Mouse (Mus musculus) testis, adult 2 months (tissue): Measurements from ENCODE around the gene Fgd4. TPM values are rescaled to one million over a fixed set of nuclear protein-coding genes. Genes with fewer than 3 reads are reported as not detected.
"Not testable (repeated sequence)": the region's sequence is repeated elsewhere in the genome, so short reads cannot be mapped to it uniquely, and the experiment has no call there.

Source experiments
- H3K27ac ChIP-seq: fragments of 200-500 bp; 2 replicates; pipeline ENCODE4 v1.5.1; 2012; ENCODE audit warnings: low read depth, low read length; ENCODE audit not compliant: control insufficient read depth, insufficient read depth
- H3K27me3 ChIP-seq: fragments of 200-500 bp; 2 replicates; pipeline ENCODE4 v1.6.1; 2012; ENCODE audit warnings: mild to moderate bottlenecking, low read length, moderate library complexity; ENCODE audit not compliant: control insufficient read depth, insufficient read depth
- H3K36me3 ChIP-seq: fragments of 200-500 bp; 2 replicates; pipeline ENCODE4 v1.6.1; 2012; ENCODE audit warnings: mild to moderate bottlenecking, low read length; ENCODE audit not compliant: control insufficient read depth, insufficient read depth
- H3K4me1 ChIP-seq: fragments of 200-500 bp; 2 replicates; pipeline ENCODE4 v1.6.1; 2012; ENCODE audit warnings: low read length; ENCODE audit not compliant: control insufficient read depth, insufficient read depth
- H3K4me3 ChIP-seq: fragments of 200-500 bp; 2 replicates; pipeline ENCODE4 v1.5.1; 2012; ENCODE audit warnings: low read depth, mild to moderate bottlenecking, low read length, moderate library complexity, mixed read lengths; ENCODE audit not compliant: control insufficient read depth
- CTCF ChIP-seq: fragments of 200-500 bp; IDR thresholded peaks from 2 replicates; pipeline ENCODE4 v1.5.1; 2012; ENCODE audit warnings: low read depth, mild to moderate bottlenecking, inconsistent platforms, low read length, moderate library complexity; ENCODE audit not compliant: control insufficient read depth, insufficient read depth, insufficient replicate concordance
- POLR2A ChIP-seq: fragments of 200-500 bp; IDR thresholded peaks from 2 replicates; pipeline ENCODE4 v1.6.1; 2012; ENCODE audit warnings: low read depth, mild to moderate bottlenecking, inconsistent platforms, low read length, moderate library complexity; ENCODE audit not compliant: control insufficient read depth
- polyA plus RNA-seq: library from polyadenylated mRNA; depleted of rRNA; stranded (reverse); fragments of >200 nt; gene quantifications from 2 replicates; pipeline ENCODE4 v1.2.3, GENCODE M21; 2012; rRNA removed

Gene Fgd4
- polyA plus RNA-seq, 1 experiment: 1.0 TPM

DNA sequence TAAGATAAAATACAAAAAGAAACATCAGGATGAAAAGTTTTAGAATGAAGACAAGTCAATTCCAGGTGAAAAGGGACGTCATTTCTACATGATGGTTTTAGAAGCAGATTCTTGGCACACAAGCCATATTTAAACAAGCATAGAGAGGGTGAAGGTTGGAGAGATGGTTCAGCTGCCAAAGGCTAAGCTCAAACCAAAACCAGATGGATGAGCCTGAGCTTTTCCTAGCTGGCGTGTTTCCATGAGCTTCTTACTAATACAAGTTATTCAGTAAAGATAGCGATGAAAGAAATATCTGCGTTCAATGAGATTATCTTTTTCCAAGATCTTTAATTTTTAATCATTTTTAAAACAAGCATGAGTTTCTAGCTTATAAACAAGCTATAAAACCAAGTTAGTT, 115.7 kb downstream of the Fgd4 start:
- Histone ChIP-seq H3K27me3 (no peaks in the 10 kb centered on the region), H3K4me3 (no peak overlapping the region), H3K27ac (no peak overlapping the region), H3K36me3 (no peaks in the 10 kb centered on the region), H3K4me1 (no peaks in the 10 kb centered on the region)
- TF ChIP-seq CTCF (no peak), POLR2A (no peak)

DNA sequence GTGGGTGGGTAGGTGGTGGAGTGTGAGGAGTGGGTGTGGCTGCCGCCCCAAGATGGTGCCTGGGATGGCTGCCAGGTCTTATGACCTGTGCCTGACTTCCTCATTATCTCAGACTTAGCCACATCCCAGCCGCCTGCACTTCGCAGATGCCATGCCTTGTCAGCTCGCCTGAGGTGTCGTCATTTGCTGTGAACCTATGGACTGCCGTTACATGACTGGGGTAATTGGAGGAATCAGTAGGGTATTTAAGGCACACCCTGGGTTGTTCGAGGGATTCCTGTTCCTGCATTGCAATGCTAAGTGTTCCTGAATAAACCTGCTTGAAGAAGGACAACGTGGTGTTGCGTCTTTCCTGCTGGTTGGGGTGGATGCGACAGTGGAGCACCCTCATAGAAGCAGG, 126.9 kb downstream of the Fgd4 start:
- H3K27me3 ChIP-seq, H3K4me1 ChIP-seq, H3K36me3 ChIP-seq, H3K27ac ChIP-seq, H3K4me3 ChIP-seq: not testable (repeated sequence)

GRCm38 (mm10) chr16:16450021-16450420, 150.3 kb downstream of the Fgd4 start:
- Histone ChIP-seq H3K27me3 (no peaks in the 10 kb centered on the region), H3K36me3 (no peaks in the 10 kb centered on the region), H3K4me1 (no peaks in the 10 kb centered on the region), H3K27ac (no peak overlapping the region), H3K4me3 (no peak overlapping the region)
- TF ChIP-seq CTCF (no peak), POLR2A (no peak)

DNA sequence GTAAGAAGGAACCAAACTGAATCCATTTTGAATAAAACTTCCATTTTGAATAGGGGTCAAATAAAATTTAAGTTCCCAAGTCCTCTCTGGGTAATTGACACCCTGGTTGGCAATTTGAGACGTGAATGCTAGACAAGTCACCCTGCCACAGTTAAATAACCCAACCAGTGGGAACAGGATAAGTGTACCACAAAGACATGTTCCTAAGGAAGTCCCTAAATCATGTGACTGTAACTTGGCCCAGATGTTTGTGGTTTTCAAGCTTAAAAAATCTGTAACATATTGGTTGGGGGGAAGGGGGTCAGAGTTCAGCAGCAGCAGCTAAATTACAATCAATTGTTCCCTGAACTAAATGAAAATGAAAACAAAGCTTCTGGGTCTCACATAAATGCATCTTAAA, 161.9 kb downstream of the Fgd4 start:
- no peaks in the 10 kb centered on the region for H3K4me1 ChIP-seq
- TF ChIP-seq CTCF: no peak
- no peak for TF ChIP-seq POLR2A
- H3K4me3 ChIP-seq: no peak overlapping the region
- H3K27me3 ChIP-seq: no peaks in the 10 kb centered on the region
- H3K36me3 ChIP-seq: no peaks in the 10 kb centered on the region
- no peak overlapping the region for H3K27ac ChIP-seq

DNA sequence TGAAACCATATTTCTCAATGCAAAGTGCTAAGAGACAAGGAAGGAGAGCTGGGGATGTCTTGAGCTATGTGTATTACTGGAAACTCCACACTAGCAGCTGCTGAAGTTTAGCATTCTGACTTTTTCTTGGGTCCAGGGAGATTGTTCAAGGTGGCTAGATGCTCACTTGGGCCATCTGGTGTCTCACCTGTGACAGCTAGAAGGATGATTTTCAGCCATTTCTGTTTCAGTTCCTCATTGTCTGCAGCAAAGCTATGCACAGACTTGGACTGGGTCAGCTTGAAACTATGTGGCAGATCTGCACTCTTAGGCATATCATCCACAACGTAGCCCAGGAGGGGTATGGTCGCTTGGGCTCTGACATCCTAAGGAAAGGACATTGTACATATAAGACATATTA, 177.9 kb downstream of the Fgd4 start:
- H3K27ac ChIP-seq: no peak overlapping the region
- H3K36me3 ChIP-seq: no peaks in the 10 kb centered on the region
- no peaks in the 10 kb centered on the region for H3K27me3 ChIP-seq
- no peak for TF ChIP-seq POLR2A
- TF ChIP-seq CTCF: no peak
- no peak overlapping the region for H3K4me3 ChIP-seq
- no peaks in the 10 kb centered on the region for H3K4me1 ChIP-seq

GRCm38 (mm10) chr16:16367217-16367616, 233.1 kb downstream of the Fgd4 start:
- H3K4me3 ChIP-seq, H3K36me3 ChIP-seq, H3K27ac ChIP-seq, H3K27me3 ChIP-seq, H3K4me1 ChIP-seq: not testable (repeated sequence)

Other genes starting within 250 kb of the Fgd4 start
- gene Dnm1l, start 241.6 kb downstream of the Fgd4 start, polyA plus RNA-seq: 24.2 and 31.4 TPM in 2 replicates
- 1.1 and 1.6 TPM in 2 replicates for gene Olfr19, start 75.9 kb upstream of the Fgd4 start, polyA plus RNA-seq
- 150 and 152 TPM in 2 replicates for gene Spag6l, start 228.9 kb upstream of the Fgd4 start, polyA plus RNA-seq